Mouse (Mus musculus) CH12.LX (cell line): ENCODE measurements at regions not wholly inside any gene's neighbourhood (a gene's known extent, or its start where the extent isn't known, plus 50 kb on each side); places are given as distances from the start of the nearest gene placed in this dataset.

Experiments used
- BHLHE40 ChIP-seq: IDR thresholded peaks from 2 replicates; pipeline ENCODE4 v1.6.1; 2011; ENCODE audit warnings: mild to moderate bottlenecking, low read depth, low read length, improper control_type of control experiment
- CTCF ChIP-seq, 2 experiments: IDR thresholded peaks in 1 of 2; conservative IDR thresholded peaks in 1 of 2; 2 replicates each; pipeline ENCODE4 v1.5.1; 2011 to 2012; ENCODE audit warnings: low read depth in 2 of 2, low read length in 2 of 2, improper control_type of control experiment in 1 of 2, inconsistent platforms in 1 of 2, mild to moderate bottlenecking in 1 of 2, moderate library complexity in 1 of 2
- E2F4 ChIP-seq: IDR thresholded peaks from 2 replicates; pipeline ENCODE4 v1.6.1; 2011; ENCODE audit warnings: low read depth, low read length, improper control_type of control experiment; ENCODE audit not compliant: insufficient replicate concordance
- GABPA ChIP-seq: IDR thresholded peaks from 2 replicates; pipeline ENCODE4 v1.6.1; 2012; ENCODE audit warnings: low read depth, low read length, improper control_type of control experiment, inconsistent platforms; ENCODE audit not compliant: insufficient replicate concordance
- JUN ChIP-seq: IDR thresholded peaks from 2 replicates; pipeline ENCODE4 v1.6.1; 2011; ENCODE audit warnings: low read depth, mild to moderate bottlenecking, low read length, improper control_type of control experiment, moderate library complexity; ENCODE audit not compliant: insufficient read depth
- NELFE ChIP-seq: IDR thresholded peaks from 2 replicates; pipeline ENCODE4 v1.6.1; 2011; ENCODE audit warnings: low read depth, low read length, improper control_type of control experiment
- NRF1 ChIP-seq: IDR thresholded peaks from 2 replicates; pipeline ENCODE4 v1.6.1; 2014; ENCODE audit warnings: low read depth, mild to moderate bottlenecking, inconsistent platforms, low read length, improper control_type of control experiment, moderate library complexity
- POLR2A ChIP-seq: IDR thresholded peaks from 2 replicates; pipeline ENCODE4 v1.6.1; 2011; ENCODE audit warnings: low read depth, mild to moderate bottlenecking, improper control_type of control experiment, low read length
- SMC3 ChIP-seq: IDR thresholded peaks from 2 replicates; pipeline ENCODE4 v1.6.1; 2011; ENCODE audit warnings: low read depth, low read length, improper control_type of control experiment
- ZC3H11A ChIP-seq: IDR thresholded peaks from 2 replicates; pipeline ENCODE4 v1.6.1; 2012; ENCODE audit warnings: low read depth, mild to moderate bottlenecking, inconsistent platforms, low read length, improper control_type of control experiment
- ZKSCAN1 ChIP-seq: IDR thresholded peaks from 2 replicates; pipeline ENCODE4 v1.6.1; 2012; ENCODE audit warnings: low read depth, inconsistent platforms, low read length, improper control_type of control experiment, borderline replicate concordance

DNA sequence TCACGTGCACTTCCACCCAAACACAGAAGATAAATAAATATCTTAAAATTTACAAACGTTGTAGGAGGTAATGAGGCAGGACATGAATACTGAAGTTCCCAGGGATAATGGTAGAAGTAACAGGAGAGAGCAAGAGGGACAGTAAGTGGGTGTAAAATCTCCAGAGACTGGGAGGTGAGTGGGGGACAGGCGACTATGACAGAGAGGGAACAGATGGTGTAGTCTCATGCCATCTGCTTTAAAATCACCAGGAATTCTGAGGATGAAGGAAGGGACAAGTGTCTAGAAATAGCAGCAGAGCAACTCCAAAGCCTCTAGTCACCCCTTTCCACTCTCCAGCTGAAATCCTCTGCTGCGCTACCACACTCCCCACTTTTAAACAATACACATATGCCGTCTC, 175.8 kb upstream of the Mpped2 start:
- TF ChIP-seq CTCF (conservative IDR thresholded peaks at IDR 0.05 in 1 of 2, IDR thresholded peaks at IDR 0.05 in 1 of 2; ENCODE audit: low read depth in 2 of 2, low read length in 2 of 2) (no peak), BHLHE40 (no peak), NELFE (no peak), GABPA (no peak), POLR2A (no peak), SMC3 (no peak), ZKSCAN1 (no peak), ZC3H11A (no peak), E2F4 (no peak), NRF1 (no peak), JUN (no peak)
